Mouse (Mus musculus) midbrain, embryonic 13.5 days (tissue): ENCODE data around the gene Col12a1. TPM values are rescaled to one million over a fixed set of nuclear protein-coding genes. Genes with fewer than 3 reads are reported as not detected.

Experiments
- ATAC-seq: fragments of 200-750 bp; cut with Nextera tagmentation; 2 replicates; pipeline ENCODE4 v1.8.0; 2017; ENCODE audit warnings: mild to moderate bottlenecking, moderate TSS enrichment, moderate library complexity
- H3K27ac ChIP-seq: fragments of 300-500 bp; sonication (generic); 2 replicates; pipeline ENCODE4 v1.5.1; 2015; ENCODE audit warnings: inconsistent platforms, mild to moderate bottlenecking, moderate library complexity
- H3K27me3 ChIP-seq: fragments of 300-500 bp; sonication (generic); 2 replicates; pipeline ENCODE4 v1.6.1; 2015; ENCODE audit warnings: mild to moderate bottlenecking, inconsistent platforms
- H3K36me3 ChIP-seq: fragments of 300-500 bp; sonication (generic); 2 replicates; pipeline ENCODE4 v1.6.1; 2015; ENCODE audit warnings: mild to moderate bottlenecking, inconsistent platforms
- H3K4me1 ChIP-seq: fragments of 300-500 bp; sonication (generic); replicated peaks from 2 replicates; pipeline ENCODE4 v1.6.1; 2015; ENCODE audit warnings: inconsistent platforms
- H3K4me2 ChIP-seq: fragments of 300-500 bp; sonication (generic); replicated peaks from 2 replicates; pipeline ENCODE4 v1.6.1; 2015; ENCODE audit warnings: moderate library complexity, mild to moderate bottlenecking, inconsistent platforms
- H3K4me3 ChIP-seq: fragments of 300-500 bp; sonication (generic); replicated peaks from 2 replicates; pipeline ENCODE4 v1.5.1; 2015; ENCODE audit warnings: mild to moderate bottlenecking, inconsistent platforms
- H3K9ac ChIP-seq: fragments of 300-500 bp; sonication (generic); replicated peaks from 2 replicates; pipeline ENCODE4 v1.6.1; 2015; ENCODE audit warnings: mild to moderate bottlenecking, inconsistent platforms
- H3K9me3 ChIP-seq: fragments of 300-500 bp; sonication (generic); 2 replicates; pipeline ENCODE4 v1.6.1; 2016; ENCODE audit warnings: mild to moderate bottlenecking, inconsistent platforms
- WGBS: fragments of 180-500 bp; shearing (Covaris S2); methylation state at CpG from one replicate; pipeline ENCODE4 v1.1.7; 2015; 5-methylcytosine and 5-hydroxymethylcytosine counted together
- polyA plus RNA-seq: library from polyadenylated mRNA; unstranded; fragments of >200 nt; fragmentation: Nextera tagmentation; extraction: Ambion mirVana; gene quantifications from 2 replicates; pipeline ENCODE4 v1.2.1, GENCODE M21; 2015

Gene Col12a1
- polyA plus RNA-seq, 1 experiment from 2014 or later = 3.0 TPM

DNA sequence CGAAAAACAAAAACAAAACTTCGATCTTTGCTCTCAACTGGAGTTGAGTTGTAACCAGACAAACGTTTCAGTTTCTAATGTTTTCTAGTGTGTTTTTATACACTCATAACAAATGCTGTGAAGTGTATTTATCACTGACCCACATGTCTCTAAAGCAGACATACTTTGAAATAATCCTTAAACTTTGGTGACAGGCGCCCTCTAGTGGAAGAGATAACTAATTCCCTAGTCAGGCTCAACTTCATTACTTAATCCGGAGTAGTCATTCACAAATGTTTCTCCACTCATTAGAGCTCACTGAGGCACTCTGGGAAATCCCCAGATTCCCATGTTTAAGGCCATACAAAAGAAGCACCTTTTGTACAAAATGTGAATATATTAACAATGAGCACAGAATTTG, 4.5 kb upstream of the Col12a1 start:
- ATAC-seq = no peak
- Histone ChIP-seq H3K27ac (no peak overlapping the region), H3K36me3 (no peaks in the 10 kb centered on the region), H3K9me3 (no peaks in the 10 kb centered on the region), H3K4me2 (no peak overlapping the region), H3K4me3 (no peak overlapping the region), H3K27me3 (peaks cover 37% of the 10 kb centered on the region), H3K4me1 (peaks cover 26% of the 10 kb centered on the region), H3K9ac (no peak overlapping the region)
- 36% methylated on average over 5 of the region's 5 CpGs for WGBS

DNA sequence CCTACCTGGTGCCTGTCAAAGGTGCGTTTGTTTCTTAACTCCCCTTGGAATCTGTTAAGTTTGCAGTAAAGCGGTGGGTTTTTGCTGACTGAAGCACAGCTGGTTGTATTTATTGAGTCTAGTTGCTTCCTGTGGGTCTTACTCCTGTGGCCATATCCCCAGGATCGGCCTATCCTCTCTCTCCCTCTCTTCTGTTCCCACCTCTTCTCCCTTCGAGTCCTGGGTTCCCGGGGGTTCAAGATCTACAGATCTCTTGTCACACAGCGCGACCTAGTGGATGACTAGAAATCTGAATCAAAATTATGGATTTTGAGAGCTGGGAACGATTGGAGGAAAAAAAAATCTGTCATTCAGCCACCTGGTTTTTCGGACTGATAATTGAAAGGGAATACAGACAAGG, 2.4 kb upstream of the Col12a1 start:
- Histone ChIP-seq H3K27me3 (peaks cover 47% of the 10 kb centered on the region), H3K4me2 (no peak overlapping the region), H3K9me3 (no peaks in the 10 kb centered on the region), H3K36me3 (no peaks in the 10 kb centered on the region), H3K27ac (no peak overlapping the region), H3K4me1 (peaks cover 37% of the 10 kb centered on the region), H3K4me3 (no peak overlapping the region), H3K9ac (no peak overlapping the region)
- 9% methylated on average over 9 of the region's 9 CpGs for whole genome bisulfite sequencing
- no peak for ATAC-seq

DNA sequence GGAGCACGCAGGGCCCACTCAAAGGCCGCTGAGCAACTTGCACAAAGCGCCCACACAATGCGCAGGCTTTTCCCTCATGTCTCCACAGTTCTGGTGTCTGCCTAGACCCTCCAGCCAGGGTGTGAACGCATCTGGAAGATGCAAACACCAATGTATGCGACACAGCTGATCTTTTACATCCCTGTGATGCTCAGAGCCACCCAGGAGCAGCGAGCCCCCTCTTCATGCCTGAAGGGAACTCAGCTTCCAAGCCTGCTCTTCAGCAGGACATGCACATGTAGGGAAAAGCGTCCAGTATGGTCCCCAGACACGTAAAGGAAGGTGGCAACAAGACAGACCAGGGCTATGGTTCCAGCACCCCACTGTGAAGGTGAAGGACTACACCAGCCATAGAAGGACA, 1.5 kb upstream of the Col12a1 start:
- no peaks in the 10 kb centered on the region for H3K36me3 ChIP-seq
- H3K27ac ChIP-seq = no peak overlapping the region
- ATAC-seq = no peak
- peaks cover 51% of the 10 kb centered on the region for H3K27me3 ChIP-seq
- H3K9me3 ChIP-seq = no peaks in the 10 kb centered on the region
- H3K4me1 ChIP-seq = peaks cover 37% of the 10 kb centered on the region
- 25% methylated on average over 9 of the region's 9 CpGs for WGBS
- no peak overlapping the region for H3K9ac ChIP-seq
- peak overlapping the region; percentile 96; the same call in 1 of the 2 replicates for H3K4me2 ChIP-seq
- 0 out of 2 replicates have a peak overlapping the region, but pooled peaks have one; percentile 57 for H3K4me3 ChIP-seq

DNA sequence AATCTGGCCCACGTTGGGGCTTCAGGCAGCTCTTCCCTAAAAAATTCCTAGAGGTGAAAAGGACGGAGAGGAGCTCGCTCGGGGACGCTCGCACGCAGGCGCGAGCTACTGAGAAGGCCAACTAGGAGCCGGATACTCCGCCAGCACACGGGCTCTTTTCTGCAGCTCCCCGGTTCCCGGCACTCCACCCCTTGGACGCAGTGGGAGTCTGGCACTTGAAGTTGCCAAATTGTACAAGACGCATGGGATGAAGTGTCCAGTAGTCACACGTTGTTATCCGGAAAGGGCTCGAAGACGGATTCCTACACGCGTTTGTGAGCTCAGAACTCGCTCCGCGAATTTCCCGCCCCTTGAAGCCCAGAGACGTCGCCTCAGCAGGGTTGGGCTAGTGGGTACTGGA, 820 bp upstream of the Col12a1 start:
- peaks cover 54% of the 10 kb centered on the region for H3K27me3 ChIP-seq
- peaks cover 44% of the 10 kb centered on the region for H3K4me1 ChIP-seq
- no peaks in the 10 kb centered on the region for H3K36me3 ChIP-seq
- no peak overlapping the region for H3K27ac ChIP-seq
- peak overlapping the region; percentile 96 for H3K4me2 ChIP-seq
- peak overlapping the region; percentile 64; the same call in 1 of the 2 replicates for H3K9ac ChIP-seq
- H3K9me3 ChIP-seq = no peaks in the 10 kb centered on the region
- peak; percentile 2; the same call in 1 of the 2 replicates for ATAC-seq
- 1% methylated on average over 28 of the region's 28 CpGs for WGBS
- H3K4me3 ChIP-seq = peak overlapping the region; percentile 57

DNA sequence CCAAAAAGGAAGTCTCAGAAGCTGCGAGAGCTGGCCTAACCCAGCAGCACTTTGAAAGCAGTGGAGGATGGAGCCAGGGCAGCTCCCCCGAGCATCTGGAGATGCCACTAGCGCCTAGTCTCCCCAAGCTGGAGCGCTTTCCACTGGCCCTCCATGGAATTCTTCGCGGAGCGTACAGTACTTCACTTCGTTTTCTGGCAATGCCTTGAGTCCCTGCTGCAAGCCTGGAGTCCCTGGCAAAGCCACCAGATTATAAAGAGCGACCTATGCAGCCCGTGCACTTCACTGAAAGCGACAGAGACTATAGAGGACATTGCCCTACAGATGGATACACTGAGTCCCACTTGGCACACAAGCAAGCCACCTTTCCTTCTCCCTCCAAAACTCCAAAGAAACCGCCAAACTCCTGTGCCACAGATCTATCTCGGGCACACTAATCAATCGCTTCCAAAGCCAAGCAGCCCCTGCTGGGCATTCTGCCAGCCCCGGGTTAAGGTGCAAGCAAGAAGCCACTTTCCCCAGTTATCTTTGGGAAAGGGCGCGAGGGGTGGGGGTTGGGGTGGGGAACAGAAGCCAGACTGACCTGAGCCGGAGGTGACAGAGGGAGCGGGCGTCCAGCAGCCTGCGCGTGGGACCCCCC, 675 bp downstream of the Col12a1 start:
- Histone ChIP-seq H3K9me3 (no peaks in the 10 kb centered on the region), H3K4me2 (peak overlapping the region; percentile 96), H3K4me1 (peaks cover 48% of the 10 kb centered on the region), H3K27me3 (peaks cover 54% of the 10 kb centered on the region), H3K4me3 (peak overlapping the region; percentile 57), H3K27ac (no peak overlapping the region), H3K9ac (peak overlapping the region; percentile 64), H3K36me3 (no peaks in the 10 kb centered on the region)
- no peak; the same call in 1 of the 2 replicates for ATAC-seq
- WGBS = under 1% methylated on average over 22 of the region's 22 CpGs

DNA sequence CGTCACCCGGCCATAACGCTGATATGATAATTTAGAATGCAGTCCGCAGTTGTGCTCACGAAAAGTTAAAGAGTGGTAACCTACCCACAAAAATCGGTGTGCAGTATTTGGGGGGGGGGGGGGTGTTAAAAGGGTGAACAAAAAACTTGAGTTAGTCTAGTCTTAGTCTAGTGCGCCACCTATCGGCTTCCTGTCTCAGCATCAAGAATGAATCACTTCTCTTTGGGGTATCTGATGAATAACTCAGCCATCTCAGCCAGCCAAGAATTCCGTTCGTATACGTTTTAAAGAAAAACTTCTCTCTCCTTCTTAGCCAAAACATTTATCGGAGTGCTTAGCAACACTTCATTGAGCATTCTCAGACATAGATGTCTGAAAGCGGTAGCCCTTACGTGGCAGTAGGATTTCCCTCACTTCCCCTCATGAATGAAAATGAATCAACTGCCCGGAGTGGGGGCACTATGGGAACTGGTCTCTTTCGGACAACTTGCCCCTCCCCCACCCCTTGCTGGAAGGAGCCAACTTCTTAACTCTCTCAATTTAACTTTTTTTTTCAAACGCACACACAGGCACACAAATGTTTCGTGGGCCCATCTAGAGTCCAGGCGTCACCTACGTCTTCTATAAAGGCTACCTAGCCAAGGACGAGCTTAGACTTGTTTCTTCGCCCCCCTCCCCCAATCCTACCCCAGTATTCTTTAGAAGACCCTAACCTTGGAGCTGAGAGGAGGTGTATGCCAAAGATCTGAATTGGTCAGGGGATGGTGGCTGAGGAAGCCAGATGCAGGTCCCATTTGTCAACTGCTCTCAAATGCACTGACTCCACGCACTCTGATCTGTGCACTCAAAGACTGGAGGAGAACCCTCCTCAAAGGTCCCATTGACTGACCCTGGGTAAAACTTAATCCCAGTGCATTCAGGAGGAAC, 1.5 kb downstream of the Col12a1 start:
- no peaks in the 10 kb centered on the region for H3K36me3 ChIP-seq
- WGBS = 7% methylated on average over 23 of the region's 23 CpGs
- peak overlapping the region; percentile 96 for H3K4me2 ChIP-seq
- 0 out of 2 replicates have a peak overlapping the region, but pooled peaks have one; percentile 21 for H3K9ac ChIP-seq
- H3K9me3 ChIP-seq = no peaks in the 10 kb centered on the region
- H3K27ac ChIP-seq = no peak overlapping the region
- peak; percentile 7; the same call in 1 of the 2 replicates for ATAC-seq
- peak overlapping the region; percentile 57 for H3K4me3 ChIP-seq
- H3K27me3 ChIP-seq = peaks cover 54% of the 10 kb centered on the region
- peaks cover 48% of the 10 kb centered on the region for H3K4me1 ChIP-seq

DNA sequence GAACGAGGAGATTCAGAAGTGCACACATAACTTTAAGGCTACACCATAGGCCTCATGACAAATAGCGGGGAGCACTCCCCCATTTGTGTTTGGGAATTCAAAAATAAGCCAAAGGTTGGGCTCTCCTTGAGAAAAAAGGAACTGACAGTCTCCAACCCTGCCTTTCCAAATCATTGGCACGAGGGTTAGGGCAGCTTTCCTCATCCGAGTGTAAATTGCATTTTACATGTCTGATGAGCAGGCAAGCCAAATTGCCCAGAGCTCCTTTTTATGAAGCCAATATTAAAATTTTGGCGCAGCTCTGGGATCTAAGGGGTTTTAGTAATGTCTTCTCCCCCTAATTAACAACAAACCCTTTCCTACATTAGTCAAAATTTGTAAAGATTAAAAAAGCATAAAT, 2.1 kb downstream of the Col12a1 start:
- peak overlapping the region; percentile 96 for H3K4me2 ChIP-seq
- peaks cover 48% of the 10 kb centered on the region for H3K4me1 ChIP-seq
- 40% methylated on average over 5 of the region's 5 CpGs for WGBS
- no peak overlapping the region for H3K9ac ChIP-seq
- no peaks in the 10 kb centered on the region for H3K36me3 ChIP-seq
- no peak overlapping the region; the same call in 1 of the 2 replicates for H3K4me3 ChIP-seq
- peaks cover 48% of the 10 kb centered on the region for H3K27me3 ChIP-seq
- H3K9me3 ChIP-seq = no peaks in the 10 kb centered on the region
- no peak overlapping the region for H3K27ac ChIP-seq
- ATAC-seq = no peak

DNA sequence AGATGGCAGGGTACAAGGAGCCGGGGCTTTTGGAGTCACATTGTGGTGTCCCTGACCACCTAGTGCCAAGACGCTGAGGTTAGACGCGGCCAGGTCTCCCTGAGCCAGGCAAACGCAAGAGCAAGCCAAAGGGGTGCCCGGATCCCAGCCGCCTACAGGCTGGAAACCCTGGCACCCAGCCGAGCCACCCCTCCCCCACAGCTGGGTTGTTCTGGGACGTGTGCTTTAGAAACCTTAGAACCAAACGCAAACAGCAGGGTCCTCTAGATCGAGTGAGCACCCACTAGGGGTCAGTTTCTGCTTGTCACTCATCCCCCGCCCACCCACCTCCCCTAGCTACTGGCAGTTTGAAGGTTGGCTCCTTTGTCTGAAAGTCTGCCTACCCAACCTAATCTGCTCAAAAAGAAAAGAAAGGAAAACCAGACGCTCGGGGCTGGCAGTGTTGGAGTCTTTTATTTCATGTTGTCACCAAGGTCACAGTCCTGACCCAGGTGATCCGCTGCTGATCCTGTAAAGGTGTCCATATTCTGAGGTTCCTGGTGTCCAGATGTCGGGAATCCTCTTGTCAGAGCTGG, 4.1 kb downstream of the Col12a1 start:
- Histone ChIP-seq H3K4me3 (peak overlapping the region; percentile 29), H3K27ac (no peak overlapping the region), H3K36me3 (no peaks in the 10 kb centered on the region), H3K9ac (peak overlapping the region; percentile 0; the same call in 1 of the 2 replicates), H3K4me1 (peaks cover 36% of the 10 kb centered on the region), H3K9me3 (no peaks in the 10 kb centered on the region), H3K27me3 (peaks cover 32% of the 10 kb centered on the region), H3K4me2 (peak overlapping the region; percentile 48)
- WGBS = 3% methylated on average over 16 of the region's 16 CpGs
- ATAC-seq = peak; percentile 53

DNA sequence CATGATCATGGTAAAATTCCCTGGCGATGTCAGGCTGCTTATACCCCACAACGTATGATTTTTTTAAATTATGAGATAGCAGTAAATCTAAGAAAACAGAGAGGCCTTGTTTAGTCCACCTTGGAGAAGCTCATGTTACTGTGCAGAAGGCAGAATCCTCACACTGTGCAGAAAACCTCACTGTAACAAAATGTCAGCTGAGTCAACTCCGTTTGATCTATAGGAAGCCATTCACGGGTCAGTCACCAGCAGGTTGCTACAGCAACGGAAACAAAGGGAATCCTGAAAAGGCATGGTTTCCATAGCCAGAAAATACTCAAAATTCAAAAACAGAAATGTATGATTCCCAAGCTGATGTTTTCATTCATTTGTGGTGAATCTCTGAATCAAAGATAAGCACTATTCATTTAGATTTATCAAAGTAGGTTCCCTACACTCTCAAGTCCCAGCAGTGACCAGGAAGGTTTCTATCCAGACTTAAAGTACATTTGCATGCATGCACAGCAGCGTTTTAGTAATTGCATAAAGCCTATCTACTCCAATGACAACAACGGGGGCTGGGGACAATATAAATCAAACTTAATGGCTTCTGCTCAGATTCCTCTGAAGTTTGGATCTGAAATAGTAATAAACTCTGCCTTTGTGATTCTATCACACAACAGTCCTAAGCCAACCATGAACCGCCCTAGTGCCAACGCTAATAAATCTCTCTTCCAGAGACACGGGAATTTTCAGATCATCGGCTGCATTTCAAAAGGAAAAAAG, 28.7 kb downstream of the Col12a1 start:
- no peak overlapping the region for H3K4me2 ChIP-seq
- H3K9ac ChIP-seq = no peak overlapping the region
- H3K36me3 ChIP-seq = no peaks in the 10 kb centered on the region
- no peaks in the 10 kb centered on the region for H3K9me3 ChIP-seq
- peaks cover 20% of the 10 kb centered on the region for H3K4me1 ChIP-seq
- H3K4me3 ChIP-seq = no peak overlapping the region
- ATAC-seq = peak; percentile 87
- 47% methylated on average over 11 of the region's 11 CpGs for WGBS
- H3K27ac ChIP-seq = no peak overlapping the region
- H3K27me3 ChIP-seq = no peaks in the 10 kb centered on the region

DNA sequence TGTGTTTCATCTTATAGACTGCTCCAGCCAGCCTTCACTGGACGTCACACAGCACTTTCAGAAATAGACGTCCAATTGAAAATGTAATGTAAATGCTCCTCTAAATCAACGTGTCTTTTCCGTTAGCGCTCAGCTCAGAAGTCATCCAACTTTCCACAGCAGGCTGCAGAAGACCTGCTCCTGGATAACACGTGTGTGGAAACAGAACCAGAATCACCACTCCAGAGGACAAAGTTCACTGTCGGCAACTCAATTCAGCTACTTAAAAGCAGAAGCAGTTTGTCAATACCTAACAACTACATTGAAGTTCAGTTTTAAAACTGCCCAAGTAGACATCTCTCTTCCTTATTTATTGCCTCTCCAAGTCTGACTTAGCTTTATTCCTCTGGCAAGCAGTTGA, 29.3 kb downstream of the Col12a1 start:
- Histone ChIP-seq H3K27me3 (no peaks in the 10 kb centered on the region), H3K9me3 (no peaks in the 10 kb centered on the region), H3K9ac (no peak overlapping the region), H3K4me2 (no peak overlapping the region), H3K4me3 (no peak overlapping the region), H3K27ac (no peak overlapping the region), H3K36me3 (no peaks in the 10 kb centered on the region), H3K4me1 (peaks cover 20% of the 10 kb centered on the region)
- WGBS = 79% methylated on average over 7 of the region's 7 CpGs
- no peak for ATAC-seq

DNA sequence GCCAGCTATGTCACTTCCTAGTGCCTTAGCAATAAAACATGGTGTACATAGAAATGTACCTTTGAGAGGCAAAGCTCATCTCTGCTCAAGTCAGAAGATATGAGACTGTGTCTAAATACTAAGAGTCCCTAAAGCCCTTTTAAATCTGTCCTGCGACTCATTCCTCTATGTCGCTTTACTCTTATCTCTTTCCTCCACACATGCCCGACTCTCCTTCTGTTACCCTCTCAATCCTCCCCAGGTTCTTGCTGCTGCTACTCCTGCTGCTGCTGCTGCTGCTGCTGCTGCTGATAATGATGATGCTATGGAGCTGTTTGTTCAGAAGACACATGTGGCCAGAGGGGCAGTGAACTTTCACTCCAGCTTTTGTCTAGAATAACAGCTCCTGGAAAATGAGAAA, 31.4 kb downstream of the Col12a1 start:
- Histone ChIP-seq H3K27ac (no peak overlapping the region), H3K27me3 (no peaks in the 10 kb centered on the region), H3K4me1 (peaks cover 20% of the 10 kb centered on the region), H3K4me3 (no peak overlapping the region), H3K4me2 (no peak overlapping the region), H3K9ac (no peak overlapping the region), H3K36me3 (no peaks in the 10 kb centered on the region), H3K9me3 (no peaks in the 10 kb centered on the region)
- ATAC-seq = no peak
- WGBS = 78% methylated on average over 3 of the region's 3 CpGs
